Mouse (Mus musculus): Measurements from ENCODE around the gene Rnf212. TPM values are rescaled to one million over a fixed set of nuclear protein-coding genes. Genes with fewer than 3 reads are reported as not detected.
A peak's percentile ranks its signal among the peaks of the same experiment; 100 is the strongest.

The Rnf212 gene
- polyA plus RNA-seq, 1 experiment: not detected

GRCm38 (mm10) chr5:108693872-108694288 is 80.9 kb downstream of the Rnf212 start:
- peak overlapping the region; percentile 89 for H3ac ChIP-seq (ENCODE audit: control insufficient read depth, insufficient read length, low read depth)
- H3K4me3 ChIP-seq (ENCODE audit: insufficient read depth, poor library complexity, severe bottlenecking): peak overlapping the region; percentile 45
- no peaks in the 10 kb centered on the region for H3K27me3 ChIP-seq (ENCODE audit: control insufficient read depth, insufficient read depth, insufficient read length)
- TF ChIP-seq CTCF (IDR thresholded peaks at IDR 0.05; ENCODE audit: control insufficient read depth, insufficient read depth, insufficient read length) (no peak), USF1 (IDR thresholded peaks at IDR 0.05; ENCODE audit: low read depth) (peak; percentile 44), MAX (IDR thresholded peaks at IDR 0.05) (peak; percentile 67)
- no peaks in the 10 kb centered on the region for H3K79me2 ChIP-seq (ENCODE audit: control insufficient read depth, insufficient read depth)
- no peaks in the 10 kb centered on the region for H3K36me3 ChIP-seq (ENCODE audit: control insufficient read depth, insufficient read depth)
- no peaks in the 10 kb centered on the region for H3K79me3 ChIP-seq (ENCODE audit: low read depth)

- Histone ChIP-seq H3K36me3 (ENCODE audit: control insufficient read depth, insufficient read depth) (no peaks in the 10 kb centered on the region), H3K79me2 (ENCODE audit: control insufficient read depth, insufficient read depth) (no peaks in the 10 kb centered on the region), H3ac (ENCODE audit: control insufficient read depth, insufficient read length, low read depth) (peak within 1 kb of the TSS; percentile 12), H3K27me3 (ENCODE audit: control insufficient read depth, insufficient read depth, insufficient read length) (no peaks in the 10 kb centered on the region), H3K79me3 (ENCODE audit: low read depth) (no peaks in the 10 kb centered on the region), H3K4me3 (ENCODE audit: insufficient read depth, poor library complexity, severe bottlenecking) (no peak within 1 kb of the TSS)
- no peak for TF ChIP-seq MYOD1 (IDR thresholded peaks at IDR 0.05; ENCODE audit: control insufficient read depth, insufficient read length, low read depth)
- TF ChIP-seq CTCF (IDR thresholded peaks at IDR 0.05; ENCODE audit: control insufficient read depth, insufficient read depth, insufficient read length): peak; percentile 49
- TF ChIP-seq FOSL1 (IDR thresholded peaks at IDR 0.05; ENCODE audit: insufficient read depth, low read length, poor library complexity, severe bottlenecking): no peak
These were observed 82.5 kb downstream of the Rnf212 start, which contains the start of gene Fgfrl1 for GRCm38 (mm10) chr5:108692271-108692670. Gene Fgfrl1, plus strand, starts transcription at chr5:108692382.

- Histone ChIP-seq H3ac (ENCODE audit: control insufficient read depth, insufficient read length, low read depth) (no peak overlapping the region), H3K79me3 (ENCODE audit: low read depth) (no peaks in the 10 kb centered on the region), H3K27me3 (ENCODE audit: control insufficient read depth, insufficient read depth, insufficient read length) (no peaks in the 10 kb centered on the region), H3K4me3 (ENCODE audit: insufficient read depth, poor library complexity, severe bottlenecking) (no peak overlapping the region), H3K79me2 (ENCODE audit: control insufficient read depth, insufficient read depth) (no peaks in the 10 kb centered on the region), H3K36me3 (ENCODE audit: control insufficient read depth, insufficient read depth) (no peaks in the 10 kb centered on the region)
- TF ChIP-seq FOSL1 (IDR thresholded peaks at IDR 0.05; ENCODE audit: insufficient read depth, low read length, poor library complexity, severe bottlenecking) (no peak), CTCF (IDR thresholded peaks at IDR 0.05; ENCODE audit: control insufficient read depth, insufficient read depth, insufficient read length) (no peak), MYOG (IDR thresholded peaks at IDR 0.05; ENCODE audit: control insufficient read depth, extremely low read depth, insufficient read length) (no peak), CEBPB (IDR thresholded peaks at IDR 0.05; ENCODE audit: low read depth) (no peak), MYOD1 (IDR thresholded peaks at IDR 0.05; ENCODE audit: control insufficient read depth, insufficient read length, low read depth) (no peak), USF1 (IDR thresholded peaks at IDR 0.05; ENCODE audit: low read depth) (no peak), MAX (IDR thresholded peaks at IDR 0.05) (no peak)
These were observed 83.6 kb downstream of the Rnf212 start for GRCm38 (mm10) chr5:108691152-108691551.

GRCm38 (mm10) chr5:108689091-108689490 is 85.7 kb downstream of the Rnf212 start:
- H3K27me3 ChIP-seq (ENCODE audit: control insufficient read depth, insufficient read depth, insufficient read length): no peaks in the 10 kb centered on the region

DNA sequence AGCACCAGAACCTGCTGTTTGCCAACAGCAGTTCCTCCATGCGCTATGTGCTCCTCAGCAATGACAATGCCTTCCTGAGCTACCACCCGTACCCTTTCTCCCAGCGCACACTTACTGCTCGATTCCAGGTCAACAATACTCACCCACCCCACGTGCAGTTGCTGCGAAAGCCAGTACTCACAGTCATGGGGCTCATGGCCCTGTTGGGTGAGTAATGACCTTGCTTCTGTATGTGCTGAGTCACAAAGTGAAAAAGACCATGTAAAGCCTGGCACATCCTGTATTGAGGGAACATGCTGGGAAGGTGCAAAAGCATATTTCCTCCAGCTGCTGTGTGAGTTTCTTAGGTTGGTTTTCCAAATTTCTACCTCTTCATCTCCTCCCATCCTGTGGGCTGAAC is 93.9 kb downstream of the Rnf212 start:
- TF ChIP-seq MYOD1 (IDR thresholded peaks at IDR 0.05; ENCODE audit: control insufficient read depth, insufficient read length, low read depth) (no peak), CEBPB (IDR thresholded peaks at IDR 0.05; ENCODE audit: low read depth) (no peak), USF1 (IDR thresholded peaks at IDR 0.05; ENCODE audit: low read depth) (no peak), CTCF (IDR thresholded peaks at IDR 0.05; ENCODE audit: control insufficient read depth, insufficient read depth, insufficient read length) (no peak), MAX (IDR thresholded peaks at IDR 0.05) (no peak), MYOG (IDR thresholded peaks at IDR 0.05; ENCODE audit: control insufficient read depth, extremely low read depth, insufficient read length) (no peak), FOSL1 (IDR thresholded peaks at IDR 0.05; ENCODE audit: insufficient read depth, low read length, poor library complexity, severe bottlenecking) (no peak)
- Histone ChIP-seq H3K4me3 (ENCODE audit: insufficient read depth, poor library complexity, severe bottlenecking) (no peak overlapping the region), H3K79me2 (ENCODE audit: control insufficient read depth, insufficient read depth) (no peaks in the 10 kb centered on the region), H3K27me3 (ENCODE audit: control insufficient read depth, insufficient read depth, insufficient read length) (no peaks in the 10 kb centered on the region), H3K79me3 (ENCODE audit: low read depth) (no peaks in the 10 kb centered on the region), H3ac (ENCODE audit: control insufficient read depth, insufficient read length, low read depth) (no peak overlapping the region), H3K36me3 (ENCODE audit: control insufficient read depth, insufficient read depth) (no peaks in the 10 kb centered on the region)

More at GRCm38 (mm10) chr5:108689091-108689490, 85.7 kb downstream of the Rnf212 start:
- Histone ChIP-seq H3ac (ENCODE audit: control insufficient read depth, insufficient read length, low read depth) (no peak overlapping the region), H3K79me2 (ENCODE audit: control insufficient read depth, insufficient read depth) (no peaks in the 10 kb centered on the region), H3K79me3 (ENCODE audit: low read depth) (no peaks in the 10 kb centered on the region), H3K4me3 (ENCODE audit: insufficient read depth, poor library complexity, severe bottlenecking) (no peak overlapping the region), H3K36me3 (ENCODE audit: control insufficient read depth, insufficient read depth) (no peaks in the 10 kb centered on the region)
- no peak for TF ChIP-seq CEBPB (IDR thresholded peaks at IDR 0.05; ENCODE audit: low read depth)
- no peak for TF ChIP-seq CTCF (IDR thresholded peaks at IDR 0.05; ENCODE audit: control insufficient read depth, insufficient read depth, insufficient read length)
- TF ChIP-seq USF1 (IDR thresholded peaks at IDR 0.05; ENCODE audit: low read depth): no peak
- no peak for TF ChIP-seq MYOD1 (IDR thresholded peaks at IDR 0.05; ENCODE audit: control insufficient read depth, insufficient read length, low read depth)
- TF ChIP-seq MYOG (IDR thresholded peaks at IDR 0.05; ENCODE audit: control insufficient read depth, extremely low read depth, insufficient read length): no peak
- TF ChIP-seq FOSL1 (IDR thresholded peaks at IDR 0.05; ENCODE audit: insufficient read depth, low read length, poor library complexity, severe bottlenecking): no peak
- no peak for TF ChIP-seq MAX (IDR thresholded peaks at IDR 0.05)

- H3K4me3 ChIP-seq (ENCODE audit: insufficient read depth, poor library complexity, severe bottlenecking): no peak overlapping the region
- no peak overlapping the region for H3ac ChIP-seq (ENCODE audit: control insufficient read depth, insufficient read length, low read depth)
- H3K79me2 ChIP-seq (ENCODE audit: control insufficient read depth, insufficient read depth): no peaks in the 10 kb centered on the region
- TF ChIP-seq FOSL1 (IDR thresholded peaks at IDR 0.05; ENCODE audit: insufficient read depth, low read length, poor library complexity, severe bottlenecking) (no peak), MAX (IDR thresholded peaks at IDR 0.05) (no peak), CEBPB (IDR thresholded peaks at IDR 0.05; ENCODE audit: low read depth) (no peak), CTCF (IDR thresholded peaks at IDR 0.05; ENCODE audit: control insufficient read depth, insufficient read depth, insufficient read length) (no peak), MYOG (IDR thresholded peaks at IDR 0.05; ENCODE audit: control insufficient read depth, extremely low read depth, insufficient read length) (no peak), USF1 (IDR thresholded peaks at IDR 0.05; ENCODE audit: low read depth) (no peak), MYOD1 (IDR thresholded peaks at IDR 0.05; ENCODE audit: control insufficient read depth, insufficient read length, low read depth) (no peak)
- H3K36me3 ChIP-seq (ENCODE audit: control insufficient read depth, insufficient read depth): no peaks in the 10 kb centered on the region
- no peaks in the 10 kb centered on the region for H3K27me3 ChIP-seq (ENCODE audit: control insufficient read depth, insufficient read depth, insufficient read length)
- H3K79me3 ChIP-seq (ENCODE audit: low read depth): no peaks in the 10 kb centered on the region
These were observed 94.9 kb downstream of the Rnf212 start for GRCm38 (mm10) chr5:108679909-108680308.

Other genes starting within 250 kb of the Rnf212 start
- not detected for gene Cplx1, start 225.0 kb downstream of the Rnf212 start, polyA plus RNA-seq (2012; fragmentation: generic; extraction: Trizol)
- gene Gak, start 145.2 kb downstream of the Rnf212 start, polyA plus RNA-seq (2012; fragmentation: generic; extraction: Trizol): 44.0 TPM
- gene Tmem175, start 145.2 kb downstream of the Rnf212 start, polyA plus RNA-seq (2012; fragmentation: generic; extraction: Trizol): 9.1 TPM
- gene Idua, start 114.7 kb downstream of the Rnf212 start, polyA plus RNA-seq (2012; fragmentation: generic; extraction: Trizol): 1.1 TPM
- 4.7 TPM for gene Dgkq, start 105.3 kb downstream of the Rnf212 start, polyA plus RNA-seq (2012; fragmentation: generic; extraction: Trizol)
- gene Slc26a1, start 99.4 kb downstream of the Rnf212 start, polyA plus RNA-seq (2012; fragmentation: generic; extraction: Trizol): 0.11 TPM
- 30.9 TPM for gene Fgfrl1, start 82.6 kb downstream of the Rnf212 start, polyA plus RNA-seq (2012; fragmentation: generic; extraction: Trizol)
- not detected for gene Tmed11, start 20.4 kb upstream of the Rnf212 start, polyA plus RNA-seq (2012; fragmentation: generic; extraction: Trizol)
- gene Vmn2r8, start 33.9 kb upstream of the Rnf212 start, polyA plus RNA-seq (2012; fragmentation: generic; extraction: Trizol): not detected
- not detected for gene Vmn2r9, start 77.6 kb upstream of the Rnf212 start, polyA plus RNA-seq (2012; fragmentation: generic; extraction: Trizol)
- gene Vmn2r10, start 231.5 kb upstream of the Rnf212 start, polyA plus RNA-seq (2012; fragmentation: generic; extraction: Trizol): not detected

Measured in C2C12 (cell line).